In genomic region chr13:38437930-38438329, GRCm38 (mm10) we compare ENCODE assay signal across 8 mouse cellular contexts.
DNase-seq lines count a peak whose midpoint lies in the region; ATAC-seq lines count a peak whose summit lies in the region.

No protein-coding gene starts in this region.

- ATAC-seq in hindbrain, embryonic 13.5 days (ENCODE audit: low FRiP score), result no peak
- ATAC-seq in embryonic facial prominence, embryonic 11.5 days (replicated peaks; ENCODE audit: insufficient number of reproducible peaks, low FRiP score, low TSS enrichment, low read depth), result no peak

- no peaks in the 10 kb centered on the region for H3K9me3 ChIP-seq in hindbrain, embryonic 10.5 days
- no peaks in the 10 kb centered on the region for H3K9me3 ChIP-seq in hindbrain, embryonic 13.5 days
- no peaks in the 10 kb centered on the region for H3K9me3 ChIP-seq in embryonic facial prominence, embryonic 11.5 days (replicated peaks; ENCODE audit: control insufficient read depth, low read length)

- H3K4me1 ChIP-seq in hindbrain, embryonic 10.5 days (replicated peaks), result peaks cover 4% of the 10 kb centered on the region; the same call in 1 of the 2 replicates
- no peaks in the 10 kb centered on the region for H3K4me1 ChIP-seq in hindbrain, embryonic 13.5 days (replicated peaks)
- no peaks in the 10 kb centered on the region for H3K4me1 ChIP-seq in embryonic facial prominence, embryonic 11.5 days (ENCODE audit: control insufficient read depth, insufficient read depth, low read length)

- DNase-seq in hindbrain, embryonic 10.5 days (ENCODE audit: low spot score), result peak; percentile 41
- DNase-seq in 3T3-L1 (ENCODE audit: low read depth, low spot score) (peak; percentile 58), MEL-GATA-1-ER (ENCODE audit: extremely low read depth, low read depth) (peak; percentile 18)
- peak; percentile 51 for DNase-seq in embryonic facial prominence, embryonic 11.5 days (ENCODE audit: low spot score)
- DNase-seq in lung, postnatal 25 days (ENCODE audit: low spot score), result peak; percentile 25
- no peak for DNase-seq in T-cell, adult 2 months (ENCODE audit: low spot score)
- no peak for DNase-seq in frontal cortex, postnatal 25 days (ENCODE audit: low spot score in 2 of 2)

- WGBS in hindbrain, embryonic 10.5 days, result 42% methylated on average over 5 of the region's 5 CpGs
- WGBS in hindbrain, embryonic 13.5 days, result 41% methylated on average over 5 of the region's 5 CpGs
- 37% methylated on average over 5 of the region's 5 CpGs for WGBS in embryonic facial prominence, embryonic 11.5 days

- no peak overlapping the region for H3K4me3 ChIP-seq in hindbrain, embryonic 10.5 days
- H3K4me3 ChIP-seq in hindbrain, embryonic 13.5 days, result no peak overlapping the region
- H3K4me3 ChIP-seq in embryonic facial prominence, embryonic 11.5 days (ENCODE audit: low read depth, low read length), result no peak overlapping the region

- H3K27ac ChIP-seq in hindbrain, embryonic 10.5 days, result no peak overlapping the region
- H3K27ac ChIP-seq in hindbrain, embryonic 13.5 days, result no peak overlapping the region
- no peak overlapping the region for H3K27ac ChIP-seq in embryonic facial prominence, embryonic 11.5 days (replicated peaks; ENCODE audit: low read depth, low read length)

- H3K4me2 ChIP-seq in hindbrain, embryonic 13.5 days, result no peak overlapping the region
- no peak overlapping the region for H3K4me2 ChIP-seq in embryonic facial prominence, embryonic 11.5 days (ENCODE audit: low read depth, low read length)

- no peak overlapping the region for H3K9ac ChIP-seq in hindbrain, embryonic 13.5 days
- no peak overlapping the region for H3K9ac ChIP-seq in embryonic facial prominence, embryonic 11.5 days (replicated peaks; ENCODE audit: low read length)

- no peaks in the 10 kb centered on the region for H3K27me3 ChIP-seq in hindbrain, embryonic 10.5 days (ENCODE audit: insufficient read depth, poor library complexity, severe bottlenecking)
- no peaks in the 10 kb centered on the region for H3K27me3 ChIP-seq in hindbrain, embryonic 13.5 days
- H3K27me3 ChIP-seq in embryonic facial prominence, embryonic 11.5 days (ENCODE audit: control insufficient read depth, insufficient read depth, low read length), result no peaks in the 10 kb centered on the region

- H3K36me3 ChIP-seq in hindbrain, embryonic 10.5 days, result no peaks in the 10 kb centered on the region
- no peaks in the 10 kb centered on the region for H3K36me3 ChIP-seq in hindbrain, embryonic 13.5 days
- H3K36me3 ChIP-seq in embryonic facial prominence, embryonic 11.5 days (replicated peaks; ENCODE audit: control insufficient read depth, insufficient read depth, low read depth, low read length), result no peaks in the 10 kb centered on the region

Comparison
In these comparisons a context has a peak if more than half of its experiments do, and no peak if none do; other contexts are left out.
1. DNase-seq: peak in hindbrain, embryonic 10.5 days (single experiment), 3T3-L1 (single experiment), MEL-GATA-1-ER (single experiment), embryonic facial prominence, embryonic 11.5 days (single experiment) and lung, postnatal 25 days (single experiment); none in T-cell, adult 2 months (single experiment) and frontal cortex, postnatal 25 days (0 of 2).